Mouse (Mus musculus) CD4-positive, CD25-positive, alpha-beta regulatory T cell, adult 2 months (primary cell): Measurements from ENCODE around the gene March7.

ENCODE experiments used
- DNase-seq: peaks from one replicate; pipeline ENCODE4 v3.0.0-alpha.2; 2012; ENCODE audit warnings: low read depth, low spot score

The March7 gene

GRCm38 (mm10) chr2:60209703-60210651 is at the start of gene March7, which contains the start of gene Baz2b:
March7 (plus strand) TSS chr2:60209887.
Baz2b (minus strand) TSS chr2:60209839.
- DNase-seq = peak; percentile 96

- no peak for DNase-seq
Observed at GRCm38 (mm10) chr2:60163744-60164143, 45.9 kb upstream of the March7 start.

GRCm38 (mm10) chr2:60165679-60166078 is 44.0 kb upstream of the March7 start:
- DNase-seq = peak; percentile 17

GRCm38 (mm10) chr2:60166878-60167277 is 42.8 kb upstream of the March7 start:
- no peak for DNase-seq

- peak; percentile 6 for DNase-seq
Observed at GRCm38 (mm10) chr2:60171786-60172530, 37.7 kb upstream of the March7 start.

- DNase-seq = no peak
Observed at GRCm38 (mm10) chr2:60172531-60172914, 37.2 kb upstream of the March7 start.

- DNase-seq = peak; percentile 40
Observed at GRCm38 (mm10) chr2:60173190-60173589, 36.5 kb upstream of the March7 start.

GRCm38 (mm10) chr2:60173595-60173994 is 36.1 kb upstream of the March7 start:
- DNase-seq = no peak

GRCm38 (mm10) chr2:60175078-60175477 is 34.6 kb upstream of the March7 start:
- no peak for DNase-seq

- no peak for DNase-seq
Observed at GRCm38 (mm10) chr2:60176087-60176486, 33.6 kb upstream of the March7 start.

- DNase-seq = no peak
Observed at GRCm38 (mm10) chr2:60177490-60177889, 32.2 kb upstream of the March7 start.

- no peak for DNase-seq
Observed at GRCm38 (mm10) chr2:60181696-60182095, 28.0 kb upstream of the March7 start.

GRCm38 (mm10) chr2:60196841-60197240 is 12.8 kb upstream of the March7 start:
- DNase-seq = no peak

- peak; percentile 12 for DNase-seq
Observed at GRCm38 (mm10) chr2:60200051-60200562, 9.6 kb upstream of the March7 start.

- peak; percentile 72 for DNase-seq
Observed at GRCm38 (mm10) chr2:60200667-60201066, 9.0 kb upstream of the March7 start.

GRCm38 (mm10) chr2:60202900-60203530 is 6.7 kb upstream of the March7 start:
- DNase-seq = no peak

- DNase-seq = no peak
Observed at GRCm38 (mm10) chr2:60203733-60204132, 6.0 kb upstream of the March7 start.

- DNase-seq = peak; percentile 44
Observed at GRCm38 (mm10) chr2:60204162-60204561, 5.5 kb upstream of the March7 start.

GRCm38 (mm10) chr2:60205795-60206194 is 3.9 kb upstream of the March7 start:
- no peak for DNase-seq

GRCm38 (mm10) chr2:60209122-60209611 is 520 bp upstream of the March7 start:
- DNase-seq = peak; percentile 72

- DNase-seq = no peak
Observed at GRCm38 (mm10) chr2:60210821-60211220, 1.1 kb downstream of the March7 start.

- DNase-seq = no peak
Observed at GRCm38 (mm10) chr2:60212488-60212887, 2.8 kb downstream of the March7 start.
